Mouse (Mus musculus) thymus, adult 2 months (tissue): Measurements from ENCODE around the gene Zranb3.

ENCODE experiments used
- CTCF ChIP-seq: fragments of 200-500 bp; IDR thresholded peaks from 2 replicates; pipeline ENCODE4 v1.5.1; 2012; ENCODE audit warnings: mild to moderate bottlenecking, control low read depth, low read length, moderate library complexity, borderline replicate concordance; ENCODE audit not compliant: control insufficient read depth, poor library complexity, insufficient read depth; ENCODE audit errors: extremely low read depth
- POLR2A ChIP-seq: fragments of 200-500 bp; IDR thresholded peaks from 2 replicates; pipeline ENCODE4 v1.6.1; 2012; ENCODE audit warnings: mild to moderate bottlenecking, low read length, control low read depth, moderate library complexity; ENCODE audit not compliant: control insufficient read depth, poor library complexity, insufficient read depth; ENCODE audit errors: extremely low read depth

- no peak for TF ChIP-seq POLR2A
- no peak for TF ChIP-seq CTCF
These were observed 82.7 kb downstream of the Zranb3 start for GRCm38 (mm10) chr1:128020001-128020770.
